Mouse (Mus musculus) myocyte (in vitro differentiated cells): Measurements from ENCODE around the gene Opa3.

Experiments used
- MAX ChIP-seq: IDR thresholded peaks from one replicate; pipeline ENCODE4 v1.6.1; 2011; ENCODE audit warnings: low read depth, mild to moderate bottlenecking, control low read depth
- MYOD1 ChIP-seq, 3 experiments: IDR thresholded peaks; one replicate each; pipeline ENCODE4 v1.6.1; 2011; ENCODE audit warnings: control low read depth in 2 of 3, low read depth in 2 of 3, mild to moderate bottlenecking in 2 of 3, moderate library complexity in 1 of 3; ENCODE audit not compliant: insufficient read length in 2 of 3, control insufficient read depth in 1 of 3
- POLR2A ChIP-seq: IDR thresholded peaks from one replicate; pipeline ENCODE4 v1.6.1; 2011; ENCODE audit warnings: low read depth, mild to moderate bottlenecking, control low read depth, moderate library complexity; ENCODE audit not compliant: insufficient read length
- USF1 ChIP-seq: IDR thresholded peaks from one replicate; pipeline ENCODE4 v1.6.1; 2011; ENCODE audit warnings: low read depth, mild to moderate bottlenecking, control low read depth, moderate library complexity

DNA sequence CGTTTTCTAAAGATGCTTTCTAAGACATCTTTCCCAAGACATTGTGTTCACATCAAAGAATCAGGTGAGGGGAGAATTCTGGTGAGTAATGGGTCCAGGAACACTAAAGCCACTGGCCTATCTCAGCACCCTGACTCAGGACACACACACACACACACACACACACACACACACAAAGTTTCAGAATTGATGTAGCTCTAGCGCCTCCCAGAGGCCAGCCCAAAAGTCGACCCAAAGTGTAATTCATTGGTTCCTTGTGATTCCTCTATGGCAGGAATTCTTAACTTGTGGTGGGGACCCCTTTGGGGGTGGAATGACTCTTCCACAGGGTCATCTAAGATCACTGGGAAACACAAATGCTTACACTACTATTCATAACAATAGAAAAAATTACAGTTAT is 71.1 kb downstream of the Opa3 start:
- TF ChIP-seq MYOD1 (IDR thresholded peaks at IDR 0.05; ENCODE audit: control insufficient read depth in 1 of 3, insufficient read length in 2 of 3, low read depth in 2 of 3) = no peak
- no peak for TF ChIP-seq USF1
- TF ChIP-seq POLR2A = no peak
- TF ChIP-seq MAX = no peak
